ENCODE assay signal across 11 mouse cellular contexts in genomic region chr19:38004809-38005380, GRCm38 (mm10). TPM values are rescaled to one million over a fixed set of nuclear protein-coding genes. Genes with fewer than 3 reads are reported as not detected.
A peak's percentile ranks its signal among the peaks of the same experiment; 100 is the strongest.
DNase-seq lines count a peak whose midpoint lies in the region; ATAC-seq lines count a peak whose summit lies in the region.
"Had no signal": no experiment of that assay in that cellular context is flagged by ENCODE, and none has a peak within 500 bp of the region (broad histone marks: within the 10 kb centered on the region; RNA-seq: fewer than 3 reads in every experiment).

No protein-coding gene starts in this region.

- no peak overlapping the region for H3K4me3 ChIP-seq in heart, embryonic 16.5 days (ENCODE audit: low read length)
- no peak overlapping the region for H3K4me3 ChIP-seq in lung, embryonic 16.5 days (ENCODE audit: low read length)
- no peak overlapping the region for H3K4me3 ChIP-seq in liver, embryonic 11.5 days (ENCODE audit: low read depth, low read length)
- H3K4me3 ChIP-seq: limb, embryonic 13.5 days had no signal

- peak; percentile 29; the same call in 1 of the 2 replicates for ATAC-seq in heart, embryonic 16.5 days (replicated peaks; ENCODE audit: extremely low read depth, insufficient read depth, low FRiP score)
- ATAC-seq in lung, embryonic 16.5 days (ENCODE audit: low read depth), result peak; percentile 50; the same call in 1 of the 2 replicates
- ATAC-seq in liver, embryonic 11.5 days (replicated peaks; ENCODE audit: low FRiP score), result no peak

- H3K27me3 ChIP-seq in heart, embryonic 16.5 days (ENCODE audit: control insufficient read depth, insufficient read depth, low read length), result no peaks in the 10 kb centered on the region
- H3K27me3 ChIP-seq in lung, embryonic 16.5 days (ENCODE audit: control insufficient read depth, insufficient read depth, low read depth, low read length), result no peaks in the 10 kb centered on the region
- H3K27me3 ChIP-seq in liver, embryonic 11.5 days (replicated peaks; ENCODE audit: control insufficient read depth, insufficient read depth, low read length), result no peaks in the 10 kb centered on the region
- H3K27me3 ChIP-seq: limb, embryonic 13.5 days had no signal

- H3K9me3 ChIP-seq in heart, embryonic 16.5 days (replicated peaks; ENCODE audit: control insufficient read depth, low read length), result no peaks in the 10 kb centered on the region
- no peaks in the 10 kb centered on the region for H3K9me3 ChIP-seq in lung, embryonic 16.5 days (ENCODE audit: control insufficient read depth, low read length)
- H3K9me3 ChIP-seq in liver, embryonic 11.5 days (ENCODE audit: control insufficient read depth, low read length), result no peaks in the 10 kb centered on the region
- H3K9me3 ChIP-seq: limb, embryonic 13.5 days had no signal

- no peaks in the 10 kb centered on the region for H3K36me3 ChIP-seq in heart, embryonic 16.5 days (ENCODE audit: control insufficient read depth, insufficient read depth)
- no peaks in the 10 kb centered on the region for H3K36me3 ChIP-seq in lung, embryonic 16.5 days (ENCODE audit: control insufficient read depth, insufficient read depth, low read length)
- no peaks in the 10 kb centered on the region for H3K36me3 ChIP-seq in liver, embryonic 11.5 days (ENCODE audit: control insufficient read depth, insufficient read depth, low read length)
- H3K36me3 ChIP-seq: limb, embryonic 13.5 days had no signal

- H3K4me2 ChIP-seq in heart, embryonic 16.5 days (ENCODE audit: low read depth, low read length), result no peak overlapping the region
- H3K4me2 ChIP-seq in lung, embryonic 16.5 days (ENCODE audit: low read depth, low read length), result no peak overlapping the region
- no peak overlapping the region for H3K4me2 ChIP-seq in liver, embryonic 11.5 days
- H3K4me2 ChIP-seq: limb, embryonic 13.5 days had no signal

- whole genome bisulfite sequencing in heart, embryonic 16.5 days, result 73% methylated on average over 8 of the region's 8 CpGs
- 63% methylated on average over 8 of the region's 8 CpGs for WGBS in lung, embryonic 16.5 days
- WGBS in liver, embryonic 11.5 days, result 81% methylated on average over 8 of the region's 8 CpGs

- H3K4me1 ChIP-seq in heart, embryonic 16.5 days (ENCODE audit: control insufficient read depth, insufficient read depth, low read length), result peaks cover 11% of the 10 kb centered on the region
- peaks cover 16% of the 10 kb centered on the region for H3K4me1 ChIP-seq in lung, embryonic 16.5 days (replicated peaks; ENCODE audit: control insufficient read depth, insufficient read depth, low read length)
- 0 out of 2 replicates have a peak, but pooled peaks cover 2% of the 10 kb centered on the region for H3K4me1 ChIP-seq in liver, embryonic 11.5 days (replicated peaks; ENCODE audit: control insufficient read depth, insufficient read depth, low read length)

- no peak overlapping the region for H3K9ac ChIP-seq in heart, embryonic 16.5 days (ENCODE audit: low read length)
- no peak overlapping the region for H3K9ac ChIP-seq in lung, embryonic 16.5 days (ENCODE audit: low read length)
- no peak overlapping the region for H3K9ac ChIP-seq in liver, embryonic 11.5 days (ENCODE audit: low read depth, low read length)
- H3K9ac ChIP-seq: limb, embryonic 13.5 days had no signal

- peak; percentile 21 for DNase-seq in adrenal gland, postnatal 10 days
- no peak for DNase-seq in adrenal gland, adult 2 months
- DNase-seq in 3134 (ENCODE audit: extremely low read depth, insufficient read length, low spot score), result peak; percentile 69
- DNase-seq in right cerebral cortex, adult 2 months (ENCODE audit: low spot score in 2 of 2), result no peak
- no peak for DNase-seq in neural tube, embryonic 10.5 days (ENCODE audit: extremely low spot score, low spot score)
- no peak for DNase-seq in liver, embryonic 11.5 days (ENCODE audit: low spot score)
- DNase-seq: gastrocnemius, postnatal 14 days; right cerebral cortex, postnatal 14 days had no signal

- H3K27ac ChIP-seq in heart, embryonic 16.5 days (ENCODE audit: low read length), result peak overlapping the region; percentile 68
- H3K27ac ChIP-seq in lung, embryonic 16.5 days (ENCODE audit: low read length), result peak overlapping the region; percentile 13
- no peak overlapping the region; the same call in 1 of the 2 replicates for H3K27ac ChIP-seq in liver, embryonic 11.5 days (ENCODE audit: low read depth, low read length)
- H3K27ac ChIP-seq: limb, embryonic 13.5 days had no signal

RNA-seq across cellular contexts. Expression of gene Myof, which starts 38.5 kb away (rescaled TPM):
- total RNA-seq in adrenal gland, postnatal 10 days (2021), result 10 to 100 TPM; 15.1 to 16.0 TPM
- total RNA-seq in adrenal gland, adult 2 months (2021), result 10 to 100 TPM; 26.3 to 65.2 TPM
- 3.6 and 6.6 TPM in 2 replicates for polyA plus RNA-seq in adrenal gland, adult 2 months (2012; rRNA removed)
- polyA plus RNA-seq in heart, embryonic 16.5 days (2015; fragmentation: Nextera tagmentation; extraction: Ambion mirVana), result 5.5 and 6.7 TPM in 2 replicates
- 32.3 and 35.2 TPM in 2 replicates for polyA plus RNA-seq in lung, embryonic 16.5 days (2015; fragmentation: Nextera tagmentation; extraction: Ambion mirVana)
- 3.0 and 4.4 TPM in 2 replicates for polyA plus RNA-seq in liver, embryonic 11.5 days (2014; fragmentation: Nextera tagmentation; extraction: Ambion mirVana)

RNA-seq across cellular contexts. Expression of gene Cep55, which starts 49.9 kb away (rescaled TPM):
- 1 to 10 TPM; 7.1 to 7.7 TPM for total RNA-seq in adrenal gland, postnatal 10 days (2021)
- 1 to 10 TPM in 1 of 2 experiments, under 1 TPM in 1; 0.38 to 1.6 TPM for total RNA-seq in adrenal gland, adult 2 months (2021)
- 0.12 and 0.44 TPM in 2 replicates for polyA plus RNA-seq in adrenal gland, adult 2 months (2012; rRNA removed)
- 28.5 and 33.5 TPM in 2 replicates for polyA plus RNA-seq in heart, embryonic 16.5 days (2015; fragmentation: Nextera tagmentation; extraction: Ambion mirVana)
- 44.5 and 46.8 TPM in 2 replicates for polyA plus RNA-seq in lung, embryonic 16.5 days (2015; fragmentation: Nextera tagmentation; extraction: Ambion mirVana)
- 16.0 and 16.7 TPM in 2 replicates for polyA plus RNA-seq in liver, embryonic 11.5 days (2014; fragmentation: Nextera tagmentation; extraction: Ambion mirVana)

Comparison
In these comparisons a context has a peak if more than half of its experiments do, and no peak if none do; other contexts are left out.
1. DNase-seq: peak in adrenal gland, postnatal 10 days (single experiment) and 3134 (single experiment); none in adrenal gland, adult 2 months (single experiment), right cerebral cortex, adult 2 months (0 of 2), neural tube, embryonic 10.5 days (single experiment) and liver, embryonic 11.5 days (single experiment).
2. RNA of gene Cep55, which starts 49.9 kb away (polyA plus RNA-seq): 44.5 to 46.8 TPM in lung, embryonic 16.5 days, 28.5 to 33.5 TPM in heart, embryonic 16.5 days and 16.0 to 16.7 TPM in liver, embryonic 11.5 days; 0.12 to 0.44 TPM in adrenal gland, adult 2 months; every median in the first group is over 10 times any median in the second.